Mouse (Mus musculus): ENCODE data around the gene Lrrc56.

Gene Lrrc56

GRCm38 (mm10) chr7:141256159-141256558 lies 62.2 kb downstream of the Lrrc56 start:
- Histone ChIP-seq H3K27me3 (ENCODE audit: control insufficient read depth, insufficient read depth, low read length, poor library complexity, severe bottlenecking) (no peaks in the 10 kb centered on the region), H3K36me3 (ENCODE audit: control insufficient read depth, insufficient read depth, low read length, poor library complexity, severe bottlenecking) (peaks cover 32% of the 10 kb centered on the region)
- DNase-seq (ENCODE audit: low read depth, low spot score) = no peak

All from splenic B cell, adult 2 months (primary cell).